Mouse (Mus musculus): ENCODE results near the gene 2310034G01Rik.
A peak's percentile ranks its signal among the peaks of the same experiment; 100 is the strongest.

The 2310034G01Rik gene

GRCm38 (mm10) chr19:46357344-46358280 is 7.5 kb upstream of the 2310034G01Rik start:
- peak; percentile 52 for DNase-seq

GRCm38 (mm10) chr19:46356701-46357138 is 6.6 kb upstream of the 2310034G01Rik start:
- peak; percentile 94 for DNase-seq

- DNase-seq: no peak
Measured at GRCm38 (mm10) chr19:46349550-46349949, 552 bp downstream of the 2310034G01Rik start.

- DNase-seq: peak; percentile 66
Measured at GRCm38 (mm10) chr19:46348761-46349458, 1.2 kb downstream of the 2310034G01Rik start.

- DNase-seq: no peak
Measured at GRCm38 (mm10) chr19:46347936-46348668, 2.0 kb downstream of the 2310034G01Rik start.

- no peak for DNase-seq
Measured at GRCm38 (mm10) chr19:46347146-46347545, 3.0 kb downstream of the 2310034G01Rik start.

GRCm38 (mm10) chr19:46344710-46345419 is 5.2 kb downstream of the 2310034G01Rik start:
- DNase-seq: no peak

GRCm38 (mm10) chr19:46339287-46339971 is 10.7 kb downstream of the 2310034G01Rik start:
- peak; percentile 42 for DNase-seq

- no peak for DNase-seq
Measured at GRCm38 (mm10) chr19:46338942-46339286, 11.2 kb downstream of the 2310034G01Rik start.

- peak; percentile 95 for DNase-seq
Measured at GRCm38 (mm10) chr19:46338331-46338936, 11.7 kb downstream of the 2310034G01Rik start, which contains the start of gene Cuedc2. Cuedc2 (minus strand) TSS chr19:46338702.

GRCm38 (mm10) chr19:46337719-46338330 is 12.3 kb downstream of the 2310034G01Rik start:
- no peak for DNase-seq

- no peak for DNase-seq
Measured at GRCm38 (mm10) chr19:46333906-46334305, 16.2 kb downstream of the 2310034G01Rik start.

- DNase-seq: no peak
Measured at GRCm38 (mm10) chr19:46332721-46333339, 17.3 kb downstream of the 2310034G01Rik start.

GRCm38 (mm10) chr19:46331936-46332335 is 18.2 kb downstream of the 2310034G01Rik start:
- DNase-seq: no peak

GRCm38 (mm10) chr19:46331326-46331725 is 18.8 kb downstream of the 2310034G01Rik start:
- no peak for DNase-seq

GRCm38 (mm10) chr19:46330696-46331095 is 19.4 kb downstream of the 2310034G01Rik start:
- no peak for DNase-seq

GRCm38 (mm10) chr19:46329951-46330350 is 20.2 kb downstream of the 2310034G01Rik start:
- peak; percentile 88 for DNase-seq

- no peak for DNase-seq
Measured at GRCm38 (mm10) chr19:46329031-46329641, 21.0 kb downstream of the 2310034G01Rik start.
